In the genomic region with DNA sequence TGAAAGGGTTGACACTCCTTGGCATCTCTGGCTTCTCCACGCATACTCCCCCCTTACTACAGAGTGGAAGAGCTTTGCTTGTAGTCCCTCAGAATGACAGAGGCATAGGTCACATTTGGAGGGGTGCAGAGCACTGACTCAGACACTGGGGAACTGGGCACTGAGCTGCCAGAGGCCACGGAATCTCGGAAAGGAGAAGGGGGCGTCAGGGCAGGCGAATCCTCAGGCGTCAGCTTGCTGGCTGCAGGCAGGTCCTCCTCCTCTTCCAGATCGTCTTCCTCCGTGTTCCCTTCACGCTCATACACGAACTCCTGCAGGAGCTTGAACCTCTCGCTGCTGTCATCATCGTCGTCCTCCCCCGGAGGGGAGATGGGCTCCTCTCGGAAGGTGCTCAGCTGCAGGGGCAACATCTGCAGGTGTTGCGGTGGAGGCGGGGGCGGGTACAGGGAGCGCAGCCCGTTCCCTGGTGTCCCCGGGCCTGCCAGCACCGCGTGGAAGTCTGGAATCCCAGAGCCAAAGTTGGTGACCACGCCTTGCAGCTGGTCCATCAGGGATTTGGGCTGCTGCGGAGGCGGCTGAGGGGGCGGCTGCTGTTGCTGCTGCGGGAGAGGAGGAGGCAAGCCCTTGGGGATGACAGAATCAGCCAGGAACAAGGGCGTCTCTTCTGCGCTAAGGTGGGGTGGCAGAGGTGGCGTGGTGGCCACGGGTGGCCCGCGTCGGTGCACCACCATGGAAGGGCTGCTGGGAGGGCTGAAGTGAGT, we compare ENCODE assay signal across 7 mouse cellular contexts. TPM values are rescaled to one million over a fixed set of nuclear protein-coding genes. Genes with fewer than 3 reads are reported as not detected.
DNase-seq lines count a peak whose midpoint lies in the region; ATAC-seq and TF ChIP-seq lines count a peak whose summit lies in the region.

No protein-coding gene starts in this region.

- no peaks in the 10 kb centered on the region for H3K9me3 ChIP-seq in lung, embryonic 15.5 days
- H3K9me3 ChIP-seq in limb, embryonic 15.5 days = no peaks in the 10 kb centered on the region

- TF ChIP-seq CTCF in lung, adult 2 months (IDR thresholded peaks at IDR 0.05; ENCODE audit: insufficient read depth, low read length) = no peak
- TF ChIP-seq CTCF in olfactory bulb, adult 2 months (IDR thresholded peaks at IDR 0.05; ENCODE audit: insufficient read depth, low read depth, low read length) = no peak

- no peak overlapping the region for H3K9ac ChIP-seq in lung, embryonic 15.5 days
- H3K9ac ChIP-seq in limb, embryonic 15.5 days = 0 out of 2 replicates have a peak overlapping the region, but pooled peaks have one; percentile 31

- H3K27me3 ChIP-seq in lung, embryonic 15.5 days = 0 out of 2 replicates have a peak, but pooled peaks cover 4% of the 10 kb centered on the region
- 0 out of 2 replicates have a peak, but pooled peaks cover 6% of the 10 kb centered on the region for H3K27me3 ChIP-seq in limb, embryonic 15.5 days

- H3K4me3 ChIP-seq in lung, embryonic 15.5 days = peak overlapping the region; percentile 36
- no peak overlapping the region for H3K4me3 ChIP-seq in lung, adult 2 months (replicated peaks; ENCODE audit: extremely low read depth, low read depth, low read length)
- peak overlapping the region; percentile 42 for H3K4me3 ChIP-seq in limb, embryonic 15.5 days
- H3K4me3 ChIP-seq in olfactory bulb, adult 2 months (ENCODE audit: insufficient read depth, low read depth, low read length) = peak overlapping the region; percentile 53

- peak overlapping the region; percentile 82 for H3K4me2 ChIP-seq in lung, embryonic 15.5 days
- H3K4me2 ChIP-seq in limb, embryonic 15.5 days = peak overlapping the region; percentile 82

- TF ChIP-seq POLR2A in lung, adult 2 months (IDR thresholded peaks at IDR 0.05; ENCODE audit: borderline replicate concordance, extremely low read depth, low read depth, low read length) = no peak
- TF ChIP-seq POLR2A in olfactory bulb, adult 2 months (IDR thresholded peaks at IDR 0.05; ENCODE audit: insufficient read depth, low read depth, low read length) = no peak

- WGBS in lung, embryonic 15.5 days = under 1% methylated on average over 34 of the region's 35 CpGs
- WGBS in lung, adult 2 months = 2% methylated on average over 35 of the region's 35 CpGs
- WGBS in limb, embryonic 15.5 days = 4% methylated on average over 35 of the region's 35 CpGs
- WGBS in olfactory bulb, adult 2 months = 3% methylated on average over 35 of the region's 35 CpGs

- peaks cover 8% of the 10 kb centered on the region; the same call in 1 of the 2 replicates for H3K4me1 ChIP-seq in lung, embryonic 15.5 days
- no peaks in the 10 kb centered on the region for H3K4me1 ChIP-seq in lung, adult 2 months (ENCODE audit: control insufficient read depth, insufficient read depth, low read length)
- H3K4me1 ChIP-seq in limb, embryonic 15.5 days = peaks cover 9% of the 10 kb centered on the region; the same call in 1 of the 2 replicates
- peaks cover 11% of the 10 kb centered on the region for H3K4me1 ChIP-seq in olfactory bulb, adult 2 months (ENCODE audit: control insufficient read depth, insufficient read depth, low read length)

- no peaks in the 10 kb centered on the region for H3K36me3 ChIP-seq in lung, embryonic 15.5 days
- H3K36me3 ChIP-seq in limb, embryonic 15.5 days = no peaks in the 10 kb centered on the region

- DNase-seq in lung, adult 2 months = no peak
- DNase-seq in embryo, embryonic 11 days = peak; percentile 37
- DNase-seq in yolk sac, embryonic 10.5 days (ENCODE audit: low spot score) = no peak

- no peak for ATAC-seq in lung, embryonic 15.5 days (ENCODE audit: borderline replicate concordance, extremely low read depth, low FRiP score, low TSS enrichment)
- ATAC-seq in hematopoietic stem cell, adult 5-6 weeks (replicated peaks in 1 of 2; ENCODE audit: insufficient read depth in 1 of 2, low FRiP score in 2 of 2, low TSS enrichment in 1 of 2, low read depth in 1 of 2, poor library complexity in 2 of 2, severe bottlenecking in 2 of 2) = peak; percentile 48 to 60; a peak in 3 of 4 replicates
- ATAC-seq in limb, embryonic 15.5 days (ENCODE audit: insufficient number of reproducible peaks, low FRiP score, low TSS enrichment, low read depth) = no peak

- no peak overlapping the region for H3K27ac ChIP-seq in lung, embryonic 15.5 days
- no peak overlapping the region for H3K27ac ChIP-seq in limb, embryonic 15.5 days
- no peak overlapping the region for H3K27ac ChIP-seq in olfactory bulb, adult 2 months (ENCODE audit: insufficient read depth, low read depth, low read length)

RNA-seq across cellular contexts. Expression of gene Gm10944, which starts 7.9 kb away (rescaled TPM):
- polyA plus RNA-seq in lung, embryonic 15.5 days (2015; fragmentation: Nextera tagmentation; extraction: Ambion mirVana) = not detected in 2 replicates
- polyA plus RNA-seq in lung, adult 2 months (2012; rRNA removed) = not detected in 2 replicates
- total RNA-seq in hematopoietic stem cell, adult 5-6 weeks (2017) = not detected in 2 replicates
- not detected in 2 replicates for polyA plus RNA-seq in limb, embryonic 15.5 days (2015; fragmentation: Nextera tagmentation; extraction: Ambion mirVana)
- polyA plus RNA-seq in olfactory bulb, adult 2 months (2012; ENCODE audit: insufficient read depth, insufficient read length, low replicate concordance, missing spikeins) = not detected in 2 replicates

Comparison
In these comparisons a context has a peak if more than half of its experiments do, and no peak if none do; other contexts are left out.
1. ATAC-seq: peak in hematopoietic stem cell, adult 5-6 weeks (2 of 2); none in lung, embryonic 15.5 days (single experiment) and limb, embryonic 15.5 days (single experiment).